ENCODE assay signal across 10 mouse cellular contexts in the genomic region with DNA sequence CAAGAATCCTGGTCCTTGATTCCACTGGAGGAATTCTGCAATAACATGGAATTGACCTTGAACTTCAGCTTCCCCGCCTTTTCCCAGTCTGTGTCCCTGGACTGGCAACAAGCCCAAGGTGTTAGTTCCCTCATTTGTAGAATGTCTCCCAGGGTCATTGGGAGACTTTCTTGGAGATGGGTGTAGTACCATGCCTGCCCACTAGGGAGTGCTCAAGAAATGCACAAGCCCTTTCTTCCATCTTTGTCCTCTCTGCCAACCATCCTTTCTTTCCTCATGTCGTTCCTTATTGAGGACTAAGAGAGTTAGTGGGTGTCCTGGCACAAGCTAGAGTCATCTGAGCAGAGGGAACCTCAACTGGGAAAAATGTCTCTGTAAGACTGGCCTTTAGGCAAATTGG.
DNase-seq lines count a peak whose midpoint lies in the region; ATAC-seq lines count a peak whose summit lies in the region.
"Had no signal": no experiment of that assay in that cellular context is flagged by ENCODE, and none has a peak within 500 bp of the region (broad histone marks: within the 10 kb centered on the region; RNA-seq: fewer than 3 reads in every experiment).

No protein-coding gene starts in this region.

- DNase-seq in embryo, embryonic 10.5 days (ENCODE audit: low spot score): peak; percentile 28
- DNase-seq in embryo, embryonic 11 days: no peak
- DNase-seq in liver (peak; percentile 18), NIH3T3 (ENCODE audit: low read depth) (peak; percentile 43)
- DNase-seq in liver, embryonic 11.5 days (ENCODE audit: low spot score): no peak
- peak; percentile 21 for DNase-seq in lung, postnatal 36 days
- DNase-seq in frontal cortex, postnatal 36 days (ENCODE audit: low spot score in 2 of 2): no peak
- DNase-seq in cerebellum, adult 11 months: no peak

- peaks cover 10% of the 10 kb centered on the region; the same call in 1 of the 2 replicates for H3K27me3 ChIP-seq in liver, embryonic 11.5 days (replicated peaks; ENCODE audit: control insufficient read depth, insufficient read depth, low read length)

- no peak overlapping the region for H3K9ac ChIP-seq in liver, embryonic 11.5 days (ENCODE audit: low read depth, low read length)
- H3K9ac ChIP-seq: heart, embryonic 15.5 days; limb, embryonic 15.5 days had no signal

- no peak overlapping the region for H3K27ac ChIP-seq in liver, embryonic 11.5 days (ENCODE audit: low read depth, low read length)
- H3K27ac ChIP-seq: heart, embryonic 15.5 days; limb, embryonic 15.5 days had no signal

- no peak overlapping the region for H3K4me2 ChIP-seq in liver, embryonic 11.5 days
- H3K4me2 ChIP-seq: heart, embryonic 15.5 days; limb, embryonic 15.5 days had no signal

- no peak for ATAC-seq in liver, embryonic 11.5 days (replicated peaks; ENCODE audit: low FRiP score)

- H3K4me3 ChIP-seq in liver, embryonic 11.5 days (ENCODE audit: low read depth, low read length): no peak overlapping the region
- H3K4me3 ChIP-seq: heart, embryonic 15.5 days; limb, embryonic 15.5 days had no signal

- 74% methylated on average over 2 of the region's 2 CpGs for WGBS in liver, embryonic 11.5 days

- no peaks in the 10 kb centered on the region for H3K9me3 ChIP-seq in liver, embryonic 11.5 days (ENCODE audit: control insufficient read depth, low read length)
- H3K9me3 ChIP-seq: heart, embryonic 15.5 days; limb, embryonic 15.5 days had no signal

- H3K36me3 ChIP-seq in liver, embryonic 11.5 days (ENCODE audit: control insufficient read depth, insufficient read depth, low read length): no peaks in the 10 kb centered on the region
- H3K36me3 ChIP-seq: heart, embryonic 15.5 days; limb, embryonic 15.5 days had no signal

- H3K4me1 ChIP-seq in liver, embryonic 11.5 days (replicated peaks; ENCODE audit: control insufficient read depth, insufficient read depth, low read length): no peaks in the 10 kb centered on the region
- H3K4me1 ChIP-seq: heart, embryonic 15.5 days had no signal

Comparison
In these comparisons a context has a peak if more than half of its experiments do, and no peak if none do; other contexts are left out.
1. DNase-seq: peak in embryo, embryonic 10.5 days (single experiment), liver (single experiment), NIH3T3 (single experiment) and lung, postnatal 36 days (single experiment); none in embryo, embryonic 11 days (single experiment), liver, embryonic 11.5 days (single experiment), frontal cortex, postnatal 36 days (0 of 2) and cerebellum, adult 11 months (single experiment).